Mouse (Mus musculus): Measurements from ENCODE around the gene Rbm4. TPM values are rescaled to one million over a fixed set of nuclear protein-coding genes. Genes with fewer than 3 reads are reported as not detected.
A peak's percentile ranks its signal among the peaks of the same experiment; 100 is the strongest.

The Rbm4 gene
- total and polyA plus RNA-seq, 3 experiments = 39.2 to 46.3 (median 39.4) TPM

DNA sequence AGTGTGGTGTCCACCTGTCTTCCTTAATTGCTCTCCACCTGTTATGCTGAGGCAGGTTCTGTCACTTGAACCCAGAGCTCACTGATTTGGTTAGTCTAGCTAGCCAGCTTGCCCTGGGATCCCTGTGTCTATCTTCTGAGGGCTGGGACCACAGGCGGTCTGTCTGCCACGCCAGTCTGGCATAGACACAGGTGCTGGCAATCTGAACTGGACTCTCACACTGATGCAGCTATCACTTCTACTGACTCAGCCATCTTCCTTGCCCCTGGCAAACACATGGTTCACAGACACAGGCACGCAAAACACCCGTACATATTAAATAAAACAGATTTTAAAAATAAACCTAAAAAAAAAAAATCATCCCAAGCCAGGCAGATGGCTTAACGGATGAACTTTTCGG lies 43.3 kb upstream of the Rbm4 start:
- H3K79me2 ChIP-seq (replicated peaks; ENCODE audit: control insufficient read depth, insufficient read depth, low read length) = no peaks in the 10 kb centered on the region
- H3K4me1 ChIP-seq (ENCODE audit: control insufficient read depth, insufficient read depth, low read length) = peaks cover 3% of the 10 kb centered on the region
- no peak overlapping the region for H3K27ac ChIP-seq
- no peak overlapping the region for H3K9ac ChIP-seq (ENCODE audit: low read depth, low read length)
- no peak for TF ChIP-seq CTCF (IDR thresholded peaks at IDR 0.05)
- no peak for TF ChIP-seq EP300 (IDR thresholded peaks at IDR 0.05; ENCODE audit: insufficient read depth, low read depth, low read length)
- no peaks in the 10 kb centered on the region for H3K27me3 ChIP-seq (ENCODE audit: control insufficient read depth, insufficient read depth, low read length)
- no peaks in the 10 kb centered on the region for H3K36me3 ChIP-seq (ENCODE audit: control insufficient read depth, insufficient read depth, low read length)
- intact Hi-C loops (cut with DNase I) = loop anchor here (10.0 kb wide), 1 partner anchor 322 kb away; the partner anchor contains the start of gene Pcx
- H3K4me3 ChIP-seq = no peak overlapping the region
- DNase-seq = no peak
- 93% methylated on average over 6 of the region's 6 CpGs for WGBS

DNA sequence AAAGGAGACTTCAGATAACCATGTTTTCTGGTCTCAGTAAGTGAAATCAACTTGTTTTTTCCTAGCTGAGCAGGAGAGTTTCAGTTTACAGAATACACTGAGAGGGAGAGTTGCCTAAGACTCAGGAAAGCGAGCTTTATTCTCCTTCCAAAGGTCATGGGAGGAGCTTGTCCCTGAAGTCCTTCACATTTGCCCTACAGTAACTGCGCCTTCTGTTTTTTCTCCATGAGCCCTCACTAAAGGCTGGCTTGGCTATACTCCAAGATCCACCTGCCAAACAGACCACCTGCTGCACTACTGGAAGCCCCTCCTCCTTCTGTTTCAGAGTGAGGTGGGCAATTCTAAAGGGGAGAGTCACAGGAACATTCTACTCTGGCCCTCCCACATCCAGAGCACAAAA lies 42.4 kb upstream of the Rbm4 start:
- no peaks in the 10 kb centered on the region for H3K27me3 ChIP-seq (ENCODE audit: control insufficient read depth, insufficient read depth, low read length)
- no peak overlapping the region for H3K9ac ChIP-seq (ENCODE audit: low read depth, low read length)
- no peak for DNase-seq
- H3K4me3 ChIP-seq = no peak overlapping the region
- H3K36me3 ChIP-seq (ENCODE audit: control insufficient read depth, insufficient read depth, low read length) = no peaks in the 10 kb centered on the region
- H3K4me1 ChIP-seq (ENCODE audit: control insufficient read depth, insufficient read depth, low read length) = peaks cover 3% of the 10 kb centered on the region
- intact Hi-C loops (cut with DNase I) = loop anchor here (10.0 kb wide), 1 partner anchor 321 kb away; the partner anchor contains the start of gene Pcx
- H3K79me2 ChIP-seq (replicated peaks; ENCODE audit: control insufficient read depth, insufficient read depth, low read length) = no peaks in the 10 kb centered on the region
- no peak overlapping the region for H3K27ac ChIP-seq
- TF ChIP-seq EP300 (IDR thresholded peaks at IDR 0.05; ENCODE audit: insufficient read depth, low read depth, low read length) (no peak), CTCF (IDR thresholded peaks at IDR 0.05) (no peak), POLR2A (IDR thresholded peaks at IDR 0.05; ENCODE audit: insufficient read depth, low read depth, low read length) (no peak)
- WGBS = 91% methylated on average over 2 of the region's 2 CpGs

DNA sequence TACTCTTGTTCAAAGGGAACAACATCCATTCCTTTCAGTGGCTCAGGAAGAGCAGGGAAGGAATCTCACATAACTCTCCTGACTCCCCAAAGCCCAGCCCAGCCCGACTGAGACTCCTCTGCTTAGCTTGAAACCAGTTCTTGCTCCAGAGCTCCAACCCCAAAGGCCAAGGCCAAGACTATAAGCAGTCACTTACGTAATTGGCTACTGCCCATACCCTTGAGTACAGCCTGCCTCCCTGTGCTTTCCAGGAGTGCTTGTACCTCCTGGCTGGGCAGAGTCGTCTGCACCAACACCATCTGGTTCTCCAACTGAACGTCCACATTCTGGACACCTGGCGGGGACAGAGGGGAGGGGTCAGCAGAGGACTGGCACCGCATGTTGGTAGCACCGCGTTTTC lies 40.3 kb upstream of the Rbm4 start:
- Histone ChIP-seq H3K27ac (no peak overlapping the region), H3K27me3 (ENCODE audit: control insufficient read depth, insufficient read depth, low read length) (no peaks in the 10 kb centered on the region), H3K36me3 (ENCODE audit: control insufficient read depth, insufficient read depth, low read length) (no peaks in the 10 kb centered on the region), H3K4me1 (ENCODE audit: control insufficient read depth, insufficient read depth, low read length) (peaks cover 3% of the 10 kb centered on the region), H3K9ac (ENCODE audit: low read depth, low read length) (no peak overlapping the region), H3K4me3 (no peak overlapping the region), H3K79me2 (replicated peaks; ENCODE audit: control insufficient read depth, insufficient read depth, low read length) (no peaks in the 10 kb centered on the region)
- 82% methylated on average over 8 of the region's 8 CpGs for WGBS
- TF ChIP-seq POLR2A (IDR thresholded peaks at IDR 0.05; ENCODE audit: insufficient read depth, low read depth, low read length) (no peak), EP300 (IDR thresholded peaks at IDR 0.05; ENCODE audit: insufficient read depth, low read depth, low read length) (no peak), CTCF (IDR thresholded peaks at IDR 0.05) (no peak)
- intact Hi-C loops (cut with DNase I) = loop anchor here (10.0 kb wide), 1 partner anchor 319 kb away; the partner anchor contains the start of gene Pcx
- peak in 1 of 2 experiments; percentile 11 for DNase-seq

DNA sequence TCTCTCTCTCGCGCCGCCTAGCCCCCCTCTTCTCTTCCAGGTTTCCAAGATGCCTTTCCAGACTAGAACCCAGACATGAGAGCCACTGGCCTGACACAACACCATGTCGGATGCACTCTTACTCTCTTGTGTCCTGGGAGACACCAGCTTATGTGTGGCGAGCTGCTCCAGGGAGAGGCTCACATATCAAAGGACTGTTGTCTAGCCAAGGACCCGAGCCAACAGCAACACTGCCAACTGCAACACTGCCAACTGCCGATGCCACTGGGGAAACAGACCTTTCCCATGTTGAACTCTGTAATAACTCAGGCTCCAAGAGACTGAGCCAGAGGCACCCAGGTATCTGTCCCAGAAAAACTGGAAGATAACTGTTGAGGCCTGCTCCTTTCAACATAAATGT lies 35.5 kb upstream of the Rbm4 start:
- WGBS = 51% methylated on average over 7 of the region's 7 CpGs
- peak; percentile 73 to 79 for DNase-seq
- Histone ChIP-seq H3K9ac (ENCODE audit: low read depth, low read length) (no peak overlapping the region), H3K79me2 (replicated peaks; ENCODE audit: control insufficient read depth, insufficient read depth, low read length) (no peaks in the 10 kb centered on the region), H3K4me1 (ENCODE audit: control insufficient read depth, insufficient read depth, low read length) (no peaks in the 10 kb centered on the region), H3K27me3 (ENCODE audit: control insufficient read depth, insufficient read depth, low read length) (no peaks in the 10 kb centered on the region), H3K27ac (no peak overlapping the region), H3K36me3 (ENCODE audit: control insufficient read depth, insufficient read depth, low read length) (no peaks in the 10 kb centered on the region), H3K4me3 (no peak overlapping the region)
- intact Hi-C loops (cut with DNase I) = no loop called here
- TF ChIP-seq POLR2A (IDR thresholded peaks at IDR 0.05; ENCODE audit: insufficient read depth, low read depth, low read length) (no peak), EP300 (IDR thresholded peaks at IDR 0.05; ENCODE audit: insufficient read depth, low read depth, low read length) (no peak), CTCF (IDR thresholded peaks at IDR 0.05) (no peak)

DNA sequence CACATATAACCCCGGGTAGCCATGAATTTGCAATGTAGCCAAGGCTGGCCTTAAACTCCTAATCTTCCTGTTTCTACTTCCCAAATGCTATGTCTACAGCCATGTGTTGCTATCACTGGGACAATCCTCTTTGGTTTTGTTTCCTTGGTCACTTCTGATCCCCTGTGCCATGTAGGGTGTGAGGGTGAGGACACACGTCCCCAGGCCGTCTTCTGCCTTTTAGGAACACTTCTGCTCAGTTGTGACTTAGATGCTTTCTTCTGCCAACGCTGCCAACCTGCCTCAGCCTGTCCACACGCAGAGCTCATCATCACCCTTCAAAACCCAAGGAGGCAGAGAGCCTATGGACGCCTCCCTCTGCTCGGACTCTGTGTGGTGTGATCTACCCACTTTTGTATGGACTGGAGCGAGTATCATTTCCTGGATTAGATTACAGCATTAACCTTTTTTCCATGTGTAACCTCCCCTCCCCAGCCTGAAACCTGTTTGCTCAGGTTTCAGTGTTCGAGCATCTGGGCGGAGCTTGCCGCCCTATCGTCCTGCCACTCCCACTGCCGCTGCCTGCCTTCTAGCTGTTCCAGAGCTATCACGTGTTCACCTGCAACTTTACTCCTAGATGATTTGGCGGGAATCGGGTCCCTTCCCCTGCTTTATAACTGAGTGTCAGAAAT lies 34.9 kb upstream of the Rbm4 start:
- no peaks in the 10 kb centered on the region for H3K79me2 ChIP-seq (replicated peaks; ENCODE audit: control insufficient read depth, insufficient read depth, low read length)
- DNase-seq = no peak
- intact Hi-C loops (cut with DNase I) = no loop called here
- no peak overlapping the region for H3K27ac ChIP-seq
- WGBS = 67% methylated on average over 16 of the region's 16 CpGs
- H3K4me3 ChIP-seq = no peak overlapping the region
- H3K4me1 ChIP-seq (ENCODE audit: control insufficient read depth, insufficient read depth, low read length) = no peaks in the 10 kb centered on the region
- TF ChIP-seq CTCF (IDR thresholded peaks at IDR 0.05) (no peak), POLR2A (IDR thresholded peaks at IDR 0.05; ENCODE audit: insufficient read depth, low read depth, low read length) (no peak), EP300 (IDR thresholded peaks at IDR 0.05; ENCODE audit: insufficient read depth, low read depth, low read length) (no peak)
- H3K9ac ChIP-seq (ENCODE audit: low read depth, low read length) = no peak overlapping the region
- H3K36me3 ChIP-seq (ENCODE audit: control insufficient read depth, insufficient read depth, low read length) = no peaks in the 10 kb centered on the region
- H3K27me3 ChIP-seq (ENCODE audit: control insufficient read depth, insufficient read depth, low read length) = no peaks in the 10 kb centered on the region

DNA sequence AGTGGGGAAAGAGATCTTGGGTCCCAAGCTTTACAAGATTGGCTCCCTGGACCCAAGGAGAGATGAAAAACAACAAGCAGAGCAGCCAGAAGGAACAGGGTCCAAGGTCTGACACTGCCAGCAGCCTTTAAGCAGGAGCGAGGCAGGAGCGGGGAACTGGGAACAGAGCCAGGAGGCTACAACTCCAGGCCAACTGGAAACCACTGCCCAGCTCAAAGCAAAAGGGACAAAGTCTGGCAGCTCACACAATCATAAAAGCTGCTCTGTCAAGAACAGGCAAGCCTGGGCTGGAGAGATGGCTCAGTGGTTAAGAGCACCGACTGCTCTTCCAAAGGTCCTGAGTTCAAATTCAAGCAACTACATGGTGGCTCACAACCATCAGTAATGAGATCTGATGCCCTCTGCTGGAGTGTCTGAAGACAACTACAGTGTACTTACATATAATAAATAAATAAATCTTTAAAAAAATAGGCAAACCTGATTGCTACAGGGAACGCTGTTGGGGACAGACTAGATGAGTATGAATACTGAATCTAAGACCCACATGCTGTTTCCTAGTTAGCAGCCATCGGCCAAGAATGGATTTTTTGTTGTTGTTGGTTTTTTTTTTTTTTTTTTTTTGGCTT lies 27.1 kb upstream of the Rbm4 start:
- no peak for TF ChIP-seq POLR2A (IDR thresholded peaks at IDR 0.05; ENCODE audit: insufficient read depth, low read depth, low read length)
- 0 out of 2 replicates have a peak, but pooled peaks have one; percentile 17 for TF ChIP-seq EP300 (IDR thresholded peaks at IDR 0.05; ENCODE audit: insufficient read depth, low read depth, low read length)
- peak; percentile 61 for TF ChIP-seq CTCF (IDR thresholded peaks at IDR 0.05)
- intact Hi-C loops (cut with DNase I) = no loop called here
- no peak overlapping the region for H3K9ac ChIP-seq (ENCODE audit: low read depth, low read length)
- no peak overlapping the region for H3K4me3 ChIP-seq
- H3K4me1 ChIP-seq (ENCODE audit: control insufficient read depth, insufficient read depth, low read length) = no peaks in the 10 kb centered on the region
- H3K79me2 ChIP-seq (replicated peaks; ENCODE audit: control insufficient read depth, insufficient read depth, low read length) = no peaks in the 10 kb centered on the region
- H3K27me3 ChIP-seq (ENCODE audit: control insufficient read depth, insufficient read depth, low read length) = peaks cover 1% of the 10 kb centered on the region; the same call in 1 of the 2 replicates
- no peaks in the 10 kb centered on the region for H3K36me3 ChIP-seq (ENCODE audit: control insufficient read depth, insufficient read depth, low read length)
- WGBS = 36% methylated on average over 5 of the region's 5 CpGs
- DNase-seq = peak; percentile 80 to 88
- no peak overlapping the region for H3K27ac ChIP-seq
